Mouse (Mus musculus) liver, embryonic 16.5 days (tissue): ENCODE measurements around the gene Atl2. TPM values are rescaled to one million over a fixed set of nuclear protein-coding genes. Genes with fewer than 3 reads are reported as not detected.

Experiments used
- ATAC-seq: fragments of 200-750 bp; cut with Nextera tagmentation; 2 replicates; pipeline ENCODE4 v1.8.0; 2017; ENCODE audit warnings: low read depth, mild to moderate bottlenecking, moderate number of reproducible peaks, moderate library complexity
- H3K27ac ChIP-seq: fragments of 300-500 bp; sonication (generic); 2 replicates; pipeline ENCODE4 v1.5.1; 2014; ENCODE audit warnings: mild to moderate bottlenecking, low read length
- H3K27me3 ChIP-seq: fragments of 300-500 bp; sonication (generic); 2 replicates; pipeline ENCODE4 v1.6.1; 2014; ENCODE audit warnings: low read depth, low read length, mixed read lengths; ENCODE audit not compliant: control insufficient read depth, insufficient read depth
- H3K36me3 ChIP-seq: fragments of 300-500 bp; sonication (generic); 2 replicates; pipeline ENCODE4 v1.6.1; 2014; ENCODE audit warnings: mild to moderate bottlenecking; ENCODE audit not compliant: control insufficient read depth, insufficient read depth
- H3K4me1 ChIP-seq: fragments of 300-500 bp; sonication (generic); 2 replicates; pipeline ENCODE4 v1.6.1; 2014; ENCODE audit warnings: low read depth, low read length, mixed read lengths; ENCODE audit not compliant: control insufficient read depth
- H3K4me2 ChIP-seq: fragments of 300-500 bp; sonication (generic); 2 replicates; pipeline ENCODE4 v1.6.1; 2014; ENCODE audit warnings: low read depth, low read length, mixed read lengths
- H3K4me3 ChIP-seq: fragments of 300-500 bp; sonication (generic); 2 replicates; pipeline ENCODE4 v1.5.1; 2014; ENCODE audit warnings: low read depth, mild to moderate bottlenecking, low read length
- H3K9ac ChIP-seq: fragments of 300-500 bp; sonication (generic); 2 replicates; pipeline ENCODE4 v1.6.1; 2014; ENCODE audit warnings: low read depth, low read length
- H3K9me3 ChIP-seq: fragments of 300-500 bp; sonication (generic); replicated peaks from 2 replicates; pipeline ENCODE4 v1.6.1; 2016; ENCODE audit warnings: low read length; ENCODE audit not compliant: control insufficient read depth
- WGBS: fragments of 180-500 bp; shearing (Covaris S2); extraction: QIAGEN DNeasy Blood & Tissue Kit; methylation state at CpG from one replicate; pipeline ENCODE4 v1.1.7; 2014; ENCODE audit not compliant: insufficient replicate concordance; 5-methylcytosine and 5-hydroxymethylcytosine counted together
- polyA plus RNA-seq: library from polyadenylated mRNA; unstranded; fragments of >200 nt; fragmentation: Nextera tagmentation; extraction: Ambion mirVana; gene quantifications from 2 replicates; pipeline ENCODE4 v1.2.1, GENCODE M21; 2015

The Atl2 gene
- polyA plus RNA-seq, 1 experiment from 2014 or later, result 29.2 TPM

GRCm38 (mm10) chr17:79817995-79818394, 77.9 kb downstream of the Atl2 start:
- no peak overlapping the region for H3K27ac ChIP-seq
- 36% methylated on average over 7 of the region's 7 CpGs for WGBS
- no peak overlapping the region for H3K4me2 ChIP-seq

DNA sequence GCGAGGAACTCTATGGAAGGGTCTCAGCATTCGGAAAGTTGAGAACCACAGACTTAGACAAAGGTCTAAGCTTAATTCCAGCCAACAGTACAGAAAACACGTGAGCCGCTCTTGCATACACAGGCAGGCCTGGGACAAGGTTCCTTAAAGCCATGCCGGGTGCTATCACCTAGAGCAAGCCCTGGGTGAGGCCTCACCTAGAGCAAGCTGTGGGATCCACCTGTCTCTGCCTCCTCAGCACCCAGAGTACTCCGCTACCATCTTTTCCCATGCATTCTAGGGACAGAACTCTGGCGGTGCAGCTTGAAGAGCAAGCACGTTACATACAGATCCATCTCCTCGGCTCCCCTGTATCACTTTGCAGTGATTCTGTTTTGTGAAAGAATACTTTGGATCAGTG, 78.4 kb downstream of the Atl2 start:
- Histone ChIP-seq H3K4me2 (no peak overlapping the region), H3K27me3 (no peaks in the 10 kb centered on the region), H3K9ac (no peak overlapping the region), H3K4me3 (no peak overlapping the region), H3K36me3 (no peaks in the 10 kb centered on the region), H3K9me3 (no peaks in the 10 kb centered on the region), H3K4me1 (no peaks in the 10 kb centered on the region), H3K27ac (no peak overlapping the region)
- ATAC-seq, result no peak
- WGBS, result 65% methylated on average over 9 of the region's 9 CpGs

More at GRCm38 (mm10) chr17:79817995-79818394, 77.9 kb downstream of the Atl2 start:
- no peak for ATAC-seq
- Histone ChIP-seq H3K4me1 (no peaks in the 10 kb centered on the region), H3K9ac (no peak overlapping the region), H3K36me3 (no peaks in the 10 kb centered on the region), H3K9me3 (no peaks in the 10 kb centered on the region), H3K27me3 (no peaks in the 10 kb centered on the region), H3K4me3 (no peak overlapping the region)

GRCm38 (mm10) chr17:79816896-79817295, 79.0 kb downstream of the Atl2 start:
- Histone ChIP-seq H3K9me3 (no peaks in the 10 kb centered on the region), H3K27ac (no peak overlapping the region), H3K36me3 (no peaks in the 10 kb centered on the region), H3K4me2 (no peak overlapping the region), H3K4me1 (no peaks in the 10 kb centered on the region), H3K9ac (no peak overlapping the region), H3K27me3 (no peaks in the 10 kb centered on the region), H3K4me3 (no peak overlapping the region)
- ATAC-seq, result no peak
- WGBS, result 53% methylated on average over 6 of the region's 6 CpGs

GRCm38 (mm10) chr17:79810421-79810820, 85.5 kb downstream of the Atl2 start:
- ATAC-seq, result no peak
- Histone ChIP-seq H3K4me2 (no peak overlapping the region), H3K9ac (no peak overlapping the region), H3K36me3 (no peaks in the 10 kb centered on the region), H3K27ac (no peak overlapping the region), H3K27me3 (no peaks in the 10 kb centered on the region), H3K9me3 (no peaks in the 10 kb centered on the region), H3K4me1 (no peaks in the 10 kb centered on the region), H3K4me3 (no peak overlapping the region)
- 73% methylated on average over 9 of the region's 9 CpGs for WGBS

DNA sequence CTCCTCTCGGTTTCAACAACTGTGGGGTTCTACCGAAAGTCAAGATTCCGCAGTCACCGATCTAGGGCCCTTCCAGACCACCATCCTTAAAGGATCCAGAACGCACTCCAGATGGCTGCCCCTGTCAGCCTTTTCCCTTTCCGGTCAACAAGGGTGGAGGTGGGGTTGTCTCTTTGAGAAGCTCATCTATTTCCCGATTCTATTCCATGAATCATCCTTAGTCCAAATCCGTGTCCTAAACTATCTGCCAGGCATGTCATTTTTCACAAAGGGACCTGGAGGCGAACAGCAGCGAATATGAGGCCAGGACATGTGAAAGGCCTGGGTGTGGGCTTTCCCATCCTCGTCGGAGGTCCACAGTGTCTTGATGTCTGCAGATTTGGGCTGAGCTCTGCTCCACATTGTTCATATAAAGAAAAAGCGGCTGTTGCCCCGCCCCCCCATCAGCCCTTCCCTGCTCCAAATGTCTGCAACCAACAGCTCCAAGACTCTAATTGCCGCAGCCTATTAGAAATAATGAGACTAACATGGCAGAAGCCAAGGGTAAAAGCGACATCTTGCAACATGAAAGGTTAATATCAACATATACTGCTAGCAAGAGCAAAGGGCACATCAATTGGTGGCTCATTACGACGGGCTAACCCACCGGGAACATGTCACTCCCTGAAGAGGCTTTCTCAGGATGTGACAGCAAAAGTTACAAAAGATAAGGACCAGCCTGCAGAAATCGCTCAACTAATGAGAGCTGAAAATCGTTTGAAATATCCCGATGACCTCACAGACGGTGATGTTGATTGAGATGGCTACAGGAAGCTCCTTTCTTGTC, 86.2 kb downstream of the Atl2 start:
- no peak overlapping the region for H3K27ac ChIP-seq
- no peak overlapping the region for H3K9ac ChIP-seq
- H3K27me3 ChIP-seq, result no peaks in the 10 kb centered on the region
- 65% methylated on average over 23 of the region's 23 CpGs for WGBS
- H3K4me1 ChIP-seq, result no peaks in the 10 kb centered on the region
- no peak overlapping the region for H3K4me2 ChIP-seq
- H3K9me3 ChIP-seq, result no peaks in the 10 kb centered on the region
- H3K36me3 ChIP-seq, result no peaks in the 10 kb centered on the region
- no peak overlapping the region for H3K4me3 ChIP-seq
- no peak for ATAC-seq

GRCm38 (mm10) chr17:79807237-79807930, 88.5 kb downstream of the Atl2 start:
- Histone ChIP-seq H3K36me3 (no peaks in the 10 kb centered on the region), H3K4me2 (no peak overlapping the region), H3K4me3 (no peak overlapping the region), H3K27ac (no peak overlapping the region), H3K4me1 (no peaks in the 10 kb centered on the region), H3K27me3 (no peaks in the 10 kb centered on the region), H3K9ac (no peak overlapping the region), H3K9me3 (no peaks in the 10 kb centered on the region)
- ATAC-seq, result no peak
- WGBS, result 70% methylated on average over 8 of the region's 8 CpGs

DNA sequence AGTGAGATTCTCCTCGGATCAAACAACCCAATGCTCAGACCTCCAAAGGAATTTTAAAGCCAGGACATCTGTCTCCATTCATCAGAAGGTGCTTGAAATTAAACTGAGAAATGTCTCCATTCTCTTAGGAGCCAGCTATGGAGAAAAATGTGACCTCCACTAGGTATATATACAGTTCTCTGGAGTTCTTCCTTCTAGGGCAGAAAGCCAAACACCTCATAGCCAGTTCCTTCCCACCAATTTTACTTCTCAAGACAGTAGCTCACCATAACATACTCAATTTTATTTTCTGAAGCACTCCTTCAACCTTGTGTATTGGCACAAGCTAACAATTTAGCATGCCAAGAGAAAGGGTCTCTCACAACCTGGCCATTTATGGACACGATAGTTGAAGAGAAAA, 91.2 kb downstream of the Atl2 start:
- H3K9me3 ChIP-seq, result no peaks in the 10 kb centered on the region
- H3K27me3 ChIP-seq, result no peaks in the 10 kb centered on the region
- no peaks in the 10 kb centered on the region for H3K4me1 ChIP-seq
- no peak overlapping the region for H3K27ac ChIP-seq
- no peaks in the 10 kb centered on the region for H3K36me3 ChIP-seq
- H3K4me3 ChIP-seq, result no peak overlapping the region
- WGBS, result 38% methylated on average over 2 of the region's 2 CpGs
- H3K9ac ChIP-seq, result no peak overlapping the region
- H3K4me2 ChIP-seq, result no peak overlapping the region
- ATAC-seq, result no peak

- Histone ChIP-seq H3K9ac (no peak overlapping the region), H3K9me3 (no peaks in the 10 kb centered on the region), H3K36me3 (no peaks in the 10 kb centered on the region), H3K27ac (no peak overlapping the region), H3K4me2 (no peak overlapping the region), H3K4me1 (no peaks in the 10 kb centered on the region), H3K27me3 (no peaks in the 10 kb centered on the region), H3K4me3 (no peak overlapping the region)
- ATAC-seq, result no peak
- 53% methylated on average over 7 of the region's 7 CpGs for WGBS
Observed at GRCm38 (mm10) chr17:79802056-79802455, 93.9 kb downstream of the Atl2 start.

- no peak overlapping the region for H3K4me3 ChIP-seq
- ATAC-seq, result no peak
- 76% methylated on average over 10 of the region's 10 CpGs for WGBS
Observed at GRCm38 (mm10) chr17:79798831-79799230, 97.1 kb downstream of the Atl2 start.

More at GRCm38 (mm10) chr17:79798831-79799230, 97.1 kb downstream of the Atl2 start:
- H3K4me1 ChIP-seq, result no peaks in the 10 kb centered on the region
- no peak overlapping the region for H3K9ac ChIP-seq
- H3K36me3 ChIP-seq, result no peaks in the 10 kb centered on the region
- no peaks in the 10 kb centered on the region for H3K27me3 ChIP-seq
- H3K9me3 ChIP-seq, result no peaks in the 10 kb centered on the region
- H3K4me2 ChIP-seq, result no peak overlapping the region
- no peak overlapping the region for H3K27ac ChIP-seq
